Mouse (Mus musculus) G1E (cell line): ENCODE measurements at regions not wholly inside any gene's neighbourhood (a gene's known extent, or its start where the extent isn't known, plus 50 kb on each side); places are given as distances from the start of the nearest gene placed in this dataset.

ENCODE experiments used
- CTCF ChIP-seq: IDR thresholded peaks from 2 replicates; pipeline ENCODE4 v1.5.1; 2012; ENCODE audit warnings: low read depth, low read length, inconsistent platforms, mixed read lengths
- GATA1 ChIP-seq: IDR thresholded peaks from 2 replicates; pipeline ENCODE4 v1.6.1; 2012; ENCODE audit warnings: borderline replicate concordance, low read length, inconsistent platforms, mixed read lengths
- GATA2 ChIP-seq: IDR thresholded peaks from 2 replicates; pipeline ENCODE4 v1.6.1; 2012; ENCODE audit warnings: low read depth, low read length, inconsistent platforms, borderline replicate concordance
- POLR2AphosphoS5 ChIP-seq: IDR thresholded peaks from 2 replicates; pipeline ENCODE4 v1.6.1; 2012; ENCODE audit warnings: low read depth, low read length, inconsistent platforms; ENCODE audit not compliant: insufficient replicate concordance
- TAL1 ChIP-seq: conservative IDR thresholded peaks from 2 replicates; pipeline ENCODE4 v1.6.1; 2012; ENCODE audit warnings: low read depth, low read length, inconsistent platforms, mixed read lengths

- TF ChIP-seq GATA2, result no peak
- no peak for TF ChIP-seq CTCF
- TF ChIP-seq GATA1, result no peak
- no peak for TF ChIP-seq TAL1
- TF ChIP-seq POLR2AphosphoS5, result no peak
These were observed 117.4 kb upstream of the Cxxc4 start for GRCm38 (mm10) chr3:134118898-134119297.
